Mouse (Mus musculus): Measurements from ENCODE around the gene Otud7b.

Otud7b gene

DNA sequence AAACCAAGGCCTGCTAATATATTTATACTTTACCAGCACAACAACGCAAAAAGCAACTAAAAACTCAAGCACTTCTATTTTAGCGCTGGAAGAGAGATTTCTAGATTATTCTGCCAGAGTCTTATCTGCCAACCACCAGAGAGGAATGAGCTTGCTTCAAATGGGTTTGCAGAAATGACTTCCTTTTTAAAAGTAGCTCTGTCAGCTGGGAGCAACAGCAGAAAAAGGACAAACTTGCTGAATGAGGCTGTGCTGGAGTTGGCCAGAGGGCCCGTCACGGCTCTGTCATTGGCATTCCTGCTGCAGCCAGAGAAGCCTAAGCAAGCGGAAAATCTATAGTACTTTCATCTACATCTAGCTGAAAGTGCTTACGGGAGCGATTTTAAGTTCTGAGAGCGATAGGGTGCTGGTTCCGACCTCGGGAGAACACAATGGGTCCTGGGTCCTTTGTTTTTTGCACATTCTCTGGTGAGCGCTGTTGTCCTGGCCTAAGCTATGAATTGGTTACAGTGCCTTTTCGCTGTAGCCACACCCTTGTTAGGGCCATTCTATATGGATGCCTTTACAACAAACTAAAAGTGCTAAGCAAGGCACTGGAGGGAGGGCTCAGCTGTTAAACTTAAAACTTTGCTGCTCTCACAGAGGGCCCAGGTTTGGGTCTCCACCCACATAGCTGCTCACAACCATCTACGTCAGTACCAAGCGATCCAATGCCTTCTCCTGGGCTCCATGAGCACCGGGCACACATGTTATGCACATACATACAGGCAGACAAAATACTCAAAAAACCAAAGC lies 21.4 kb upstream of the Otud7b start:
- CTCF ChIA-PET: interaction anchor here (0.9 kb wide), 1 partner anchor 17 kb away, joined by 3 read pairs; no protein-coding TSS in a partner anchor

DNA sequence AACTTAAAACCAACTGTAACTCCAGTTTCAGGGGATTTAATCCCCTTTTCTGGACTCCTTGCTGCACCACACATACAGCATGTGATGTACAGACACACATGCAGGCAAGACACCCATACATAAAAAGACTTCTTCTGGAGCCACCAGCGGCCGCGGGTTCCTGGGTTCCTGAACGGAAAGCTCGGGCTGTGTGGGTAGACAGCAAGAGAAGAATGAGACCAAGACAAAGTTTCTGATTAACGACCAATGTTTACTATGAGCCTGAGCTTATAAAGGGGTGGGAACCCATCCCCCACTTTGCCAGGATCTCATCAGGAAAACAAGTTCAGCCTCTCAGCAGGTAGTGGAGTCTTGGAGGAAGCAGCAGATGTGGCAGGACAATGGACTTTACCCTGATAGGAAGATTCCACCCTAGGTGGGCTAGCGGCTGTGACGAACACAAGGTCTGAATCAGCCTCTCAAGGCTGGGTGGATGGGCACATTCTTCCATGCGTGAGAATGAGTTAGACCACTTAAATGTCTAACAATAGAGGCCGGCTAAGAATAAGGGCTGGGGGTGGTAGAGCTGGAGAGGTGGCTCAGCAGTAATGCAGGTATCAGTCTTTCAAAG lies 20.1 kb upstream of the Otud7b start:
- CTCF ChIA-PET: no interaction called here

DNA sequence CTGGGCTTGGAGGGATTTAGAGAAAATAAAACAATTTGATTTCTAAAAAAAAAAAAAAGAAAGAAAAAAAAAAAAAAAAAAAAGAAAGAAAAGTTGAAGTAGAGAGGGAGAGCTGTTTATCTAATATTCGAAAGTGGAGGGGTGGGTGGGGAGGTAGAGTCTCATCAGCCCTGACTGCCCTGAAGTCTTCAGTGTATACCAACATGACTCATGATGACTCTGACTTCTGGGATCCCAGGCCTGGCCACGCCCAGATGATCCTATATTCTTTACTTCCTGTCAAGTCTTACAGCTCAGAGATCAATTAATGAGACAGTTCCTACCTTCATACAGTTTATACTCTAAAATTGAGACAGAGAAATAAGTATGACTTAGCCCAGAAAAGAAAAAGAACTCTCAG lies 17.1 kb upstream of the Otud7b start:
- CTCF ChIA-PET: interaction anchor here (0.7 kb wide), 1 partner anchor 64 kb away, joined by 15 read pairs; no protein-coding TSS in a partner anchor

DNA sequence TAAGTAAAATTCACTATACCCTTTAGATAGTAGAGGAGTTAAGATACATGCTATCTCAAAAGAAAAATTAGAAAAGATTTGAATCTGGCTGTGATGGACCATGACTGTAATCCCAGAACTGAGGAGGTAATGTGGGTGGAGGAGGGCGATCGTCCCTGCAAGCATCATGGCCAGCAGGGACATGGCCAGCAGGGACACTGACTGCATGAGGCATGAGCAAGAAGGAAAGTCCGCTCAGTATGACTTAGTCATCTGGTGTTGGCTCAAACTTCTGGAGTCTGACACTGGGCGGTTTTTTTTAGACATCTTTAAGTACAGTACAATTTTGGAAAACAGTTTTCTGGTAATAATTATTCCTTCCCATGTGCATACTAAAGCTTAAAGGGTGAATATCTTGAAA lies 16.5 kb upstream of the Otud7b start:
- CTCF ChIA-PET: interaction anchor here (0.7 kb wide), 1 partner anchor 65 kb away, joined by 15 read pairs; no protein-coding TSS in a partner anchor

DNA sequence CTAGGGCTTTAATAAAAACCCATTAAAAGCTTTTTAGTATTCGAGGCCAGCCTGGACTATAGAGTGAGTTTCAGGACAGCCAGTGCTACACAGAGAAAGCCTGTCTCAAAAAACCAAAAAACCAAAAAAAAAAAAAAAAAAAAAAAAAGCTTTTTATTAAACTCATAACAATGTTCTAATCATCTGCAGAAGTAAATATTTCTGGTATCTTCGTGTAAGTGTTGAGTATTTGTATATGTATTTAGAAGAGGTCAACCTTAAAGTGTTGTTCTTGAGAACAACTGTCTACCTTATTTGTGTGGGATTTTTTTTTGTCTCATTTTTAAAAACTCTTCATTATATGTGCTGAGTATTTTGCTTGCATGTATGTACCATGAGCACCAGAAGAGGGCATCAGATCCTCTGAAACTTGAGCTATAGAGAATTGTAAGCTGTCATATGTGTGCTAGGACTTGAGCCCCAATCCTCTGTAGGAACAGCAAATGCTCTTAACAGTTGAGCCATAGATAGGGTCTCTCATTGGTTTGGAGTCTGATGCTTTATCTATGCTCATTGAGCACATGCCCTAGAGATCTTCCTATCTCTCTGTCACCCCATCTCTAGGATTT lies 14.3 kb upstream of the Otud7b start:
- CTCF ChIA-PET: interaction anchor here (0.5 to 2.5 kb wide), 4 partner anchors 58 to 590 kb away, joined by 3 to 12 read pairs (median 3); no protein-coding TSS in a partner anchor

DNA sequence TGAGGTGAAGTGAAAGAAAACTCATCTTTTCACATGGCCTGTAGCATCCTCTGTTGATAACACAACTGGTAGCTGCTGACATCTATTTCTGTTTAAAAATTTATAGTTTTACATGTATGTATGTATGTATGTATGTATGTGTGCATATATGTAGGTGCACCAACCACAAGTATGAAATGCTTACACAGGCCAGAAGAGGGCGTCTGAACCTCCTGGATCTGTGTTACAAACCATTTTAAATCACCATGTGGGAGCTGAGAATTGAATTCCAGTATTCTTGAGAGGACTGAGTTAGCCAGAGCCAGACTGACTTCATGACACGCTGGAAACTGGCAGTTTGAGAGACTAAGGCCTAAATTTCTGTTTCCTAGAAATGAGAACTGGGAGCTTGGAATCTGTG lies 13.2 kb upstream of the Otud7b start:
- CTCF ChIA-PET: interaction anchor here (2.5 kb wide), 1 partner anchor 56 kb away, joined by 12 read pairs; no protein-coding TSS in a partner anchor

DNA sequence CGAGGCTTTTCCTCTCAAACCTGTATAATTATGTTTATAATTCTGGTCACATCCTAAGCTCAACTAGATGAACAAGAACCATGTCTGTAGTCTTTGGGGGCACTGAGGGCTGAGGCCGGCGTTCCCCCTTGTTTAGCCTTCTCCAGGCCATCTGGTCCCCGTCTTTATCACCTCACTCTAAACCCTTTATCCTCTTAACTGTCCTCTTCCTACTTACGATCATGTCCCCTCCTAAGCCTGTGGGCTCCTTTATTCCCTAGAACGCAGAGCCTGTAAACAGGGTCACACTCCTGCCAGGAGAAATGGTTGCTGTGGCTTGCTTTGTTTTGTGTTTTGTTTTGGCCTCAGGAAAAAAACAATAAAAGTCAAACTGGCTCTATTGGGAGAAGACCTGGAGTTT lies 12.4 kb upstream of the Otud7b start:
- CTCF ChIA-PET: no interaction called here

DNA sequence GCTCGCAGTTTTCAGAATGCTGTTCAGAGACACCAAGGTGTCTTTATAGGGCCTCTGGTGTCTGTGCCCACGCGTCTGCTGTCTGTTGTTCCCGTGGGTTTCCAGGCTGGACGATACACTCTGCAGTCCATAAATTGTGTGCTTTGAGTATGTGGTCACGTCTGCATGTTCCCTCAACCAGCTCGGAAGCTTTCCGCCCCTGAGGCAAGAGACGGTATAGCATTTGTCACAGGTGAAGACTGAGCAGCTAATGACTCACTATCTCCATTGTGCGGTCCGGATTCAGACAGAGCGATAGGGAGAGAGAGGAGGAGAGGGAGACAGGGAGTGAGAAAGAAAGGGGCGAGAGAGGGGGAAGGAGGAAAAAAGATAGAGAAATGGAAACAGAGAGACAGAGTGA lies 10.8 kb upstream of the Otud7b start:
- CTCF ChIA-PET: no interaction called here

DNA sequence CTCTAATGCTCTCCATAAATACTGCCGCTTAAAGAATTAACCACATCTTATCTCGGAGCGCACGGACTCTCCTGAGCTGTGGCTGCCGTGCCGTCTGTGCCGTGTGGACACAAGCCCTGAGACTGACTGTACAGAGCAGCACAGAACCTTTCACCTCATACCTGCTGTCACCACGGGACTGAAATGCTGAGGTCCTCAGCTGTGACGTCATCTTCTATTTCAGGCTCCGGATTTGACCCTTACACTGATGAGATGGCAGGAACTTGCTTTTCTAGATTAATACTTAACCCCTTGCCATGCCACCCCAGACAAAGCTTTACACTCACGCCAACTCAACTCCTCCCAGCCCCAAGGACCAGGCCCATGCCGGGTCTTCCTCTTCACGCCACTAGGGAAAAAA lies 10.1 kb upstream of the Otud7b start:
- CTCF ChIA-PET: no interaction called here

DNA sequence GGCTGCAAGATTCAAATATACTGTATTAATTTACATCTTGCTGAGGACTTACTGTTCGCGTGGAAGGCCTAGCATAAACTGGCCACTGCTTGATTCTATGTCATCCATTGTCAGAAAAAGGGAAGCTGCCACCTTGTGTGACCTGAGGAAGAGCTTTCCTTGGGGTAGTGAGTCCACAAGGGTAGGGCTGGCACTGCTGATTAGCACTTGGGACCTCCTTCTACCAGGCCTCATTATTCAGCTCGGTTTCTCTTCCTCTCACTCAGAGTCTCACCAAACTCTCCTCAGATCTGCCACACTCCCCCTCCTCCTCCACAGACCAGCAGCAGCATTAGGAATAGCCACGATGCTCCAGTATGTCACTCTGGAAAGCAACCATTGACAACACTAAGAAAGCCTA lies 6.2 kb upstream of the Otud7b start:
- CTCF ChIA-PET: no interaction called here

DNA sequence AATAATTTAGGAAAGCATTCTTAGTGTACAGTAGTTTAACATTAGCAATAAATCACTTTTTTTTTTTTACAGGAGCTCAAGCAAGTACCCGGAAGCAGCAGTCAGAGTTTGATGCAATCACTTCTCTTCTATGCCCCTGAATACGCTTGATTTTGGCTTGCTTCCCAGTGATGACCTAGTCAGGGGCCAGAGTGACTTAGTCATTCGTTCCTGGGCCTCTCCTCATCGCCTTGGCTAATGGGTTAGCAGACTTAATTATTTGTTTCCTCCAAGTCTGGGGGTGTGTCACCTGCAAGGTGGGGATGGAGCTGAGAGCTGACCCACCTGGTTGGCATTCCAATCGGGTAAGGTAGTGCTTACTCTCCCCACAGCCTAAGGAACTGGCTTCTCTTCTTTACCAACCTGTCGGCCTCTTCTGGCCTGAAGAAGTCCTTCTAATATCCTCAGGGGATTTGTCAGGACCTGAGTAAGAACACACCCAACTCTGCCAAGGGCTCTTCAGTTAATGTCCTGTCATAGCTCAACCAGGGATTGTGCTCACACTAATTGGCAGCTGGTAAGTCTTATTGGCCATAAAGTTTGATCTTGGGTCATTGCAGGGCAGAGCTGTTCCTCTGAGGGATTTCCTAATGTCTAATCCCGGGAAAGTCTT lies 5.6 kb upstream of the Otud7b start:
- CTCF ChIA-PET: no interaction called here

DNA sequence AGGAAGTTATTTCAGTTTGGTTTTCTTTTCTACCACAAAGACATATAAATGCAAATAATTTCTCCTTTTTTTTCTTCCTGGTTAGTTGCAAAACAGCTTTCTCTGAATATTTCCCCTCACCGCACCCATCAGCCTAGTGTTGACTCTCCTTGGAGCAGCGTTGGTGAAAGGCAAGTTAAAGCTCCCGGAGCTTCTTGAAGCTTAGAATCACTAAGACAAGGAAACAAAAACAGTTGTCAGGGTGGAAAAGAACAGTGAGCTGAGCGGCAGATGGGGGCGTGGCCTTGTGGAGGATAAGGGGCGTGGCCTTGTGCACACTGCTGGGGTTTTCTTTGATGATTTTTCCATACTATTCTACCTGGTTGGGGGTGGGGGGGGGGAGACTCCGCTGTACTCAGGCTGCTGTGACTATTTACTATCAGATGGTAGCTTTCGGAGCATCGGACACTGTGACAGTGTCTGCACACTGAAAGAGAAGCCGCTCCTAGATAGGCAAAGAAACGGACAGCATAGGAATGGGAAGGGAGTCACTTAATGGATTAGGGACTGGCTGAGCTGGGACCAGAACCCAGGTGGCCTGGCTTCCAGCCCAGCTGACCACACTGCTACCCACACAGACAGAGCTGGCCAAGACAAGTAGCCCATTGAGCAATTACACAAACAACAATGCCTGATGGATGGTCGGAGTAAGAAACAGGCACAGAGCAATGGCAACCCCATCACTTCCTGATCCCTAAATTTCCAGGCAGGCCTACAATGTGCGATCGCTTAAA lies 2.0 kb upstream of the Otud7b start:
- CTCF ChIA-PET: interaction anchor here (0.8 kb wide), 1 partner anchor 213 kb away, joined by 3 read pairs; no protein-coding TSS in a partner anchor

DNA sequence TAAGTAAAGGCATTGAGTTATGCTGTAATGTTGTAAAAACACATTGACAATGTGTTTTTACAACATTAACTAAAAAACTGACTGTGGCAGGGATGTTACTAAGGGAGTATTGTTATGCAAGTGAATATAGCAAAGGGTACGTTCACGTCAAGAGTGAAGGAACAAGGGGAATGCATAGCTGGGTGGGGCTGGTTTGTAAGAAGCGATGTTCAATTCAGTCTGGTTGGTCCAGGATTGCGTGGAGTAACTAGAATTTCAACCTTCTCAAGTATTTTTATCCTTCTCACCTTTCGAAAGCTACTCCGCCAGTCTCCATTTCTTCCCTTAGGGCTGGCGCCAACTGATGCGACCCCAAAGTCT lies 446 bp upstream of the Otud7b start:
- CTCF ChIA-PET: interaction anchor here (1.1 kb wide), 1 partner anchor 143 kb away, joined by 3 read pairs; no protein-coding TSS in a partner anchor

DNA sequence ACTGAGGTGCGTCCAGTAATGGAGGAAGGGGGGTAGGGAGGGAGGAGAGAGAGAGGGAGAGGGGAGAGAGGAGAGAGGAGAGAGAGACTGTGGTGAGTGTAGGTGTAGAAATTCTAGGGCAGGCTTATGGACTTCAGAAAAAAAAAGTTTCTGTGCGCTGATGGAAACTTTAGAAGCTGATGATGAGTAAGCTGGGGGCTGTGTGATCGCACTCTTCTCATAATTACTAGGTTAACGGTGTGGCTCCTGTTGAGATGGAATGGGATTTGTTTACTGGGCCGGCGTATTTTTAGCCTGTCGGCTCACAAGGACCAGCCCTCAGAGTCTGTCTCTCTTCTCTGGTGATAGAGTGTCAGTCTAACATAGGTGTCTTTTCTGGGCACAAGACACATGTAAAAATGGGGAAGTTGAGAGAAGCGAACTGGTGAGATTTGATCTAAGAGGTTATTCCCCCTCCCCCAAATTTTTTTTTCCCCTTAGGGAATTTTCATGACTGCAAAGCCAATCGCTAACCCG lies 963 bp downstream of the Otud7b start:
- CTCF ChIA-PET: interaction anchor here (0.8 to 1.2 kb wide), 2 partner anchors 10 to 43 kb away, joined by 3 to 4 read pairs; no protein-coding TSS in a partner anchor

DNA sequence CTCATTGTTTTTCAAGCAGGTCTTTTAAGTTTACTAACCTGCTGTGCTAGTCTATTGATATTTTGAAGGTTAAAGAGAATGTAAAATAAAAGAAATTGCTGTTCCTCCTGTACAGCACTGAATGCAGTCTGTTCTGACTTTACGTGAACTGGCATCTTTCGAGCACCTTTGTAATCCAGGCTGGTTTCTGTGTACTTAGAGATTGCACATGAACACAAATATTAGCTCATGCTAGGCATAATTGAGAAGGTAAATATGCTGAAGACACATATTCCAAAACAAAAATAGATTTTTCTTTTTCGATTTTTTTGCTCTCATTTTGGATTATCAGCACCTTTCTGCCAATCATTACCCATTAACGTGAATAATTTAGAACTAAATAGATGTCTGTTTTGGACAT lies 1.8 kb downstream of the Otud7b start:
- CTCF ChIA-PET: interaction anchor here (1.2 kb wide), 1 partner anchor 10 kb away, joined by 4 read pairs; no protein-coding TSS in a partner anchor

DNA sequence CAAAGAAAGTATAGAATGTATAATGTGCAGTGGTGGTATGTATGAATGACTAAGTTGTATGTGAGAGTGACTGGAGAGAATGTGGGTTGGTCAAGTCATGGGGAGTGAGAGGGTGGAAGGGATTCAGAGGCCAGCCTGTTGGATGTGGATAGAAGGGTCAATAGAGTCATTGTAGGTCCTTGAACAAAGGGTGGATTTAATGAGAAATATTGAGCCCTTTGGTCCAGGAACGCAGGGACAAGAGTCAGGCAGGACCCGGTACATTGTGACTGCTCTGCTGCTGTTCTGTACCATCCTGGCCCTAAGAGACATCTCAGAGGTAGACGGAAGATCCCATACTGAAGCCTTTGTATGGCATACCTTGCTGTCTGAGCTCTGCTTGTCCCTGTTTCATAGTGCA lies 4.0 kb downstream of the Otud7b start:
- CTCF ChIA-PET: no interaction called here

DNA sequence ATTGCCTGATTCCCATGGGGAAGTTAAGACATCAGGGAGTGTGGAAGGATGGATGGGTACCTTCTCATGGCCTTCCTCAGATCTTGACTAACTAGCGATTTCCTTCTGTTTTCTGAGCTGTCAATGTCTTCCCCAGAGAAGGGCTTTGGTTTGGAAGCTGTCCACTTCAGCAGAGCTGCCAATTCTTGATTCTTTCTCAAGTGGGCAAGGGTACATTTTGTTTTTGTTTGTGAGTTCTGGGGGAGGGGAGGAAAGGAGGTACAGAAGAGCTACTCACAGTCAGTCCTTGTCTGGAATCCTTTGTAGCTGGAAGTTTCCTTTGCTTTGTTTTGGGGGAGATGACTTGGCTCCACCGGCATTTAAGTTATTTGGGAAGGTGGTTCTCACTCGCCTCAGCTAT lies 8.9 kb downstream of the Otud7b start:
- CTCF ChIA-PET: no interaction called here

DNA sequence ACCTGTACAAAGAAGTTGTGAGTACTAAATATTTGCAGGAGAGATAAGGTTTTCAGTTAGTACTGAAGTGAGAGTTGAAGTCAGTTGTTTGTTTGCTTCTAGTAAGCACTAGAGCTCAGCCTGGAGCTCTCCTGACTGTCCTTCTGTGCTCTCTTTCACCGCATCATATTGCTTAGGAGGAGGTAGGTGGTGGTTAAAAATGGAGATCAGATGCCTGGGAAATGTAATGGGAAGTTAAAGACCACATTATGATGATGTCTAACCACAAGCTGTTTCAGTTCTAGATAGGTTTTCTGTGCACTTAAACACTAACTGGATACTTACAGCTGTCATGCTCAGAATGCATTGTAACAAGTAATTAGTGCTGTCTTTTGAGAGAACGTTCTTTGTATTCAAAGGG lies 13.8 kb downstream of the Otud7b start:
- CTCF ChIA-PET: interaction anchor here (0.5 kb wide), 1 partner anchor 28 kb away, joined by 3 read pairs; no protein-coding TSS in a partner anchor

DNA sequence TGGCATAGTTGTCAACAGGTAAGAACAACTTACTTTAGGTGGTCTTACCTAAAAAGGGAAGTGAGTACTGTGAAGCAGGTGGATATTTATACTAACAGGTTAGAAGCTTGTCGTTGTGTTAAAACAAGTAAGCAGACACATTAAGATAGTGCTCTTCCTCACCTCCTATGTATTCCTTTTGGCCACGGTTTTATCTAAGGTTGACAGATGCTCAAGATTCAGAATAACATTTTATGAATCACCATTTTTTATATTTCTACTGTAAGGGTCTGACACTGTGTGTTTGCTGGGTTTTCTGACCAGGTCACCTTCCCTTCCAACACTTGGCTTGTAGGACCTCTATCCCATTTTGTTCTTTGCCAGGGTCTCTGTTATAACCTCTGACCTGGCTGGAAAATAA lies 14.4 kb downstream of the Otud7b start:
- CTCF ChIA-PET: interaction anchor here (0.5 kb wide), 1 partner anchor 28 kb away, joined by 3 read pairs; no protein-coding TSS in a partner anchor

DNA sequence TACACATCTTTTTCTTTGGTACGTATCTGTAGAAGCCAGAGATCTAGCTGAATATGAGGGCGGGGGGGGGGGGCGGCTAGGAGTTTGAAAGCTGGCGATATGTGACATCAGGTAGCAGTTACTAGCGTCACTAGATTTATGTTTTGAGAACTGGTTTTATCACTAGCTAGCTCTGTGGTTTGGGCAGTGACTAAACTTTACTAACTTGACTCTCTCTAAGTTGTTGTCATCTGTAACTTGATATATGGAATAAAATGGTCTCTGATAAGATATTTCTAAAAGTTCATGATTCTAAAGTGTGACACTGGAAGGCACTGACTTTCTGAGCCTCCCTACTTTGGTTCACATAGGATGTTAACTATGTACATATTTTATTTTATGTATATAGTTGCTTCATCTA lies 19.9 kb downstream of the Otud7b start:
- CTCF ChIA-PET: interaction anchor here (0.7 kb wide), 1 partner anchor 87 kb away, joined by 3 read pairs; no protein-coding TSS in a partner anchor

DNA sequence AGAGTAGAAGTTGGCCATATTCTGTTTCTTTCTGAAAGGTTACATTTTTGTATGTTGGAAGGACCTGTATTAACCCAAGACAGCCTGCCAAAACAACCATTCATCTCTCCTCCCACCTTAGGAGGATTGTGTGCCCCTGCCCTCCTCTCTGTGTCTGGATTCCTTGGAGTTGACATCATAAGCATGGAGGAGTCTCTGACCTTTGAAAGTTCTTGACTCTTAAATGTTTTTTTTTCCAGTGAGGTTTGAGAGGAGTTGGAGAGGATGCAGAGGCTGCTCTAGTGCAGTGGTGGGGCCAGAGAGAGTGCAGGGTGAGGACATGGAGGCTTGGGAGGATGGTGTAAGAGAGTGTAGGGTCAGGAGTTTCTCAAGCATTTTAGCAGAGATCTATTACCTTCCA lies 23.8 kb downstream of the Otud7b start:
- CTCF ChIA-PET: no interaction called here

Measured in spleen, embryonic (tissue).